Mouse (Mus musculus) lung, postnatal 36 days (tissue): ENCODE results near the gene Pde4d.

Experiments used
- DNase-seq: peaks from one replicate; pipeline ENCODE4 v3.0.0; 2022; ENCODE audit warnings: mixed read lengths

Pde4d gene

DNA sequence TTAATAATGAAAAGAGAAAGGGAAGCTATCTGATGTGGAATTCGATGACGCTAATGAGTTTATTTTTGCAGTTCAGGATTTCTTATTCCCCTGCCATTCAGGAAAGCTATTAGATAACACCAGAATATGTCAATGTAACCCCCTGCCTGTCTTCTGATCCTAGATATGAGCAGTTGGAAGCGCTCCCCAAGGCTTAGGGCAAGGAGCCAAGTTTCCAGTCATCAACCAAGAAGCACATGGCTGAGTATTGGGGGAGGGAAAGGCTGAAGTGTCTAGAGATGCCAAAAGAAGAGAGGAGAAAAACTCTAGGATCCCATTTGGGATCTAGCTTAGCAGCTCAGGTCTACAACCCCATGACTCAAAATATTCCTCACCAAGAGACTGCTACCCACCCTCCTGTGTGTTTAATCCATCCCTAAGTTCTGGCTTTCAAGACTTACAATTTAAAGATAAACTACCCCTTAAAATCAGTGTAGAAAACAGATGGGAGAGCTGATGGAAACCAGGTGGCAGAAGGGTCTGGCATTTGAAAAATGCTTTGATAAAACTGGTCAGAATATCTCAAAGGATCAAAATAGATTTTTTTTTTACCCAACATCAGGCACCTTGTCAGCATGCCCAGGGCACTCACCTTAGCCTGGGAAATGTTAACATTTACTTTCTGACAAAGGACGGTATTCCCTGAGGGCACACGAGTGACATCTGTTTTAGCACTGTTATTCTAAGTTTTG lies 1543.2 kb downstream of the Pde4d start:
- DNase-seq: peak; percentile 79

GRCm38 (mm10) chr13:109994240-109994764 lies 1544.6 kb downstream of the Pde4d start:
- no peak for DNase-seq

DNA sequence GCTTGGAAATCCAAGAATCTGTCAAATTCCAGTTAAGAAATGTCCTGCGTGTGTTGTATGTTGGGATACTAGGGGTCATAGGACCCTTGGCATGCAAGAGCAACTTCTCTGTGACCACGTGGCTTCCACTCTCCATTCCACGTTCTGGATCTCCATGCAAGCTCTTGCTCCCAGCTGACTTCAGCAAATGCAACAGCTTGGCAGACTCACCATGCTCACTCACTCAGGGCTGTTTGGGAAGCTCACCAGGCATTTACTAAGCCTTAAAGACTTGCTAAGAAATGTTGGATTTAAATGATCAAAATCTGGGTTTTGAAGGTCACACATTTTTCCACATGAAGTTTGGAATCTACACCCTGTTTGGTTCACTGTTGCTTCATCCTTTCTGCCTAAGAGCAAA lies 1552.3 kb downstream of the Pde4d start:
- DNase-seq: peak; percentile 47
